Mouse (Mus musculus) testis, adult 2 months (tissue): Measurements from ENCODE around the gene Dlgap1. TPM values are rescaled to one million over a fixed set of nuclear protein-coding genes. Genes with fewer than 3 reads are reported as not detected.

Experiments used
- H3K27ac ChIP-seq: fragments of 200-500 bp; 2 replicates; pipeline ENCODE4 v1.5.1; 2012; ENCODE audit warnings: low read depth, low read length; ENCODE audit not compliant: control insufficient read depth, insufficient read depth
- H3K27me3 ChIP-seq: fragments of 200-500 bp; 2 replicates; pipeline ENCODE4 v1.6.1; 2012; ENCODE audit warnings: mild to moderate bottlenecking, low read length, moderate library complexity; ENCODE audit not compliant: control insufficient read depth, insufficient read depth
- H3K36me3 ChIP-seq: fragments of 200-500 bp; 2 replicates; pipeline ENCODE4 v1.6.1; 2012; ENCODE audit warnings: mild to moderate bottlenecking, low read length; ENCODE audit not compliant: control insufficient read depth, insufficient read depth
- H3K4me1 ChIP-seq: fragments of 200-500 bp; 2 replicates; pipeline ENCODE4 v1.6.1; 2012; ENCODE audit warnings: low read length; ENCODE audit not compliant: control insufficient read depth, insufficient read depth
- H3K4me3 ChIP-seq: fragments of 200-500 bp; 2 replicates; pipeline ENCODE4 v1.5.1; 2012; ENCODE audit warnings: low read depth, mild to moderate bottlenecking, low read length, moderate library complexity, mixed read lengths; ENCODE audit not compliant: control insufficient read depth
- CTCF ChIP-seq: fragments of 200-500 bp; IDR thresholded peaks from 2 replicates; pipeline ENCODE4 v1.5.1; 2012; ENCODE audit warnings: low read depth, mild to moderate bottlenecking, inconsistent platforms, low read length, moderate library complexity; ENCODE audit not compliant: control insufficient read depth, insufficient read depth, insufficient replicate concordance
- POLR2A ChIP-seq: fragments of 200-500 bp; IDR thresholded peaks from 2 replicates; pipeline ENCODE4 v1.6.1; 2012; ENCODE audit warnings: low read depth, mild to moderate bottlenecking, inconsistent platforms, low read length, moderate library complexity; ENCODE audit not compliant: control insufficient read depth
- polyA plus RNA-seq: library from polyadenylated mRNA; depleted of rRNA; stranded (reverse); fragments of >200 nt; gene quantifications from 2 replicates; pipeline ENCODE4 v1.2.3, GENCODE M21; 2012

The Dlgap1 gene
- polyA plus RNA-seq, 1 experiment, result 3.5 TPM

DNA sequence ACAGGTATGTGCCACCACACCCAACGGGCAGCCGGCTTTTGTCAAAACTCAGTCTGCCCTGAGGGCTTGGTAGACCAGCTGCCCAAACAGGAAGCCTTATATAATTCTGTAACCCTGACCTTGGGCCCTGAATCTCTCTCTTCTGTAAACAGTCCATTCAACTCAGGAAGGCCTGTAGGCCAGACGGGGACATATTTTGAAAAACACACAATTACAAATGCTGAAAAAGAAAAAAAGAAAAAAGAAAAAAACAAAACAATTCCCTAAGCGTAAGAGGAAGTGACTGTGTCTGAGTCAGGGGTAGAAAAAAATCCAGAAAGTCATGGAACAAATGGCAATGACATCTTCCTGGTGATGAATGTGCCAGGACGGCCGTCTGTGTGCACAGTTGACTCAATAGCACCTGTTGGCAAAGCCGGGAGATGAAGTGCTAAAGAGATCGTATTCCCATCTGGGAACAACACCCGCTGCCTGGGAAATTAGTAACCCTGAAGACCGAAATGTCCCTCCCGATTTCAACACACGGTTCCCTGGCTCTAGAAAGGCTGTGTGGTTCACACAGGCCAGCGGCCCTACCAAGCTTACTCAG, 784.7 kb downstream of the Dlgap1 start:
- Histone ChIP-seq H3K36me3 (no peaks in the 10 kb centered on the region), H3K27me3 (no peaks in the 10 kb centered on the region), H3K27ac (peak overlapping the region; percentile 62; the same call in 1 of the 2 replicates), H3K4me1 (peaks cover 10% of the 10 kb centered on the region), H3K4me3 (no peak overlapping the region)
- TF ChIP-seq CTCF (no peak), POLR2A (no peak)

DNA sequence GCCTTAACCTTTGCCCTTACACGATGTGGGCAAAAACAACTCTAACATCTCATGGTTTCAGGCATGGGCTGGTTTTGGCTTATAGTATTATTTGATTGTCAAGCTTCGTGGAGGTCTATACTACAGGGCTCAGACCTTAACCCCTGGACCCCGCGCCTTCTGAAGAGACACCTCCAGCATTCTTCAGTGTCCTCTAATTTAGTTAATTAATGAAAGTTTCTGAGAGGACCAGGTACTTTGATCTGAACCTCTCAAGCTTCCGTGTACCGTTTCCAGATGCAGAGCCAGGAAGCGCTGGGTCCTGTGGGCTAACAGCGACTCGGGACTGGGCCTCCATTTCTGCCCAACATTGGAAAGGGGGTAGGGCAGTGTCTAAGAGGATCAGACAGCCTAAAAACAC, 785.2 kb downstream of the Dlgap1 start:
- Histone ChIP-seq H3K4me1 (peaks cover 9% of the 10 kb centered on the region), H3K4me3 (no peak overlapping the region), H3K36me3 (no peaks in the 10 kb centered on the region), H3K27me3 (no peaks in the 10 kb centered on the region), H3K27ac (peak overlapping the region; percentile 62)
- TF ChIP-seq CTCF (no peak), POLR2A (no peak)

DNA sequence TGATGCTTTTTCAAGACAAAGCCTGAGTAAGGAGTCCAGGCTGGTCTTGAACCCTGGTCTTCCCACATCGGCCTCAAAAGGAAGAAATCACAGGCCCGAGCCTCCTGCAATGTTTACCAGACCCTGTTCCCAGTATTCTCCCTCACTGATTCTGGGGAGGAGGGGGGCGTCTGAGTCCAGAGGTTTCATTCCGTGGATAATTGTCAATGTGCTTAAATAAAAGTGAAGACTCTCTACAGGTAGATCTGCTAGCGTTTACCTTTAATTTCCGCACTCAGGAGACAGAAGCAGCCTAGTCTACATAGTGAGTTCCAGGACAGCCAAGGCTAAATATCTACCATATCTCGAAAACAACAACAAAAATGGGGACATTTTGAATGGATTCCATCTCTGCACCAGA, 785.8 kb downstream of the Dlgap1 start:
- no peak overlapping the region for H3K27ac ChIP-seq
- no peak overlapping the region for H3K4me3 ChIP-seq
- TF ChIP-seq CTCF (no peak), POLR2A (no peak)
- no peaks in the 10 kb centered on the region for H3K27me3 ChIP-seq
- H3K4me1 ChIP-seq, result peaks cover 9% of the 10 kb centered on the region
- H3K36me3 ChIP-seq, result no peaks in the 10 kb centered on the region

DNA sequence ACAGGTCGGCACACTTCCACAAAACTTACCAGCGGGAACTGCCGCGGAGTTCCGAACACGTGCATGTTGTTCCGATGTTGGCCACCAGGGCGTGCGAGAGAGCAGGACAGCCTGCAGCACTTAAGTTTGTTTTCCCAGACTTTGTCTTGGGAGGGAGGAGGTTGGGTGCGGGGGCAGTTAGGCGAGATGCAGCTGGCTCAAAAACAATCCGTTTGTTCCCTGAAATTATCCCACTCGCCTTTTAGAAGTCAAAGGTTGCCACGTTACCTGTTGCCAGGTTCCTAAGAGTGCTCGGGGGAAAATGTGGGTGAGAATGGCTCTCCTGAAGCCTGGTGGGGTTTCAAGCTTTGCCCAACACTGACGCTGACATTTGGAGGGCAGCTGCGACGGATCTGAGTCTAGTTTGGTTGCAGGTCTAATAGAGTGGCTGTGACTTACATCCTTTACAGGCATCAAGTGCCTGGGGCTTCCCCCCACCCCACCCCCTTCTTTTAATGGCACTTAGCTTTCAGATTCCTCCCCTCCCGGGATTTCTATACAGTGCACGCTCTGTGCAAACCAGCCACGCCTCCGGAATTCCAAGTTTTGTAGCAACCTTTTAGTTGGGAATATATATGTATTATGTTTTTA, 786.3 kb downstream of the Dlgap1 start:
- TF ChIP-seq CTCF, result peak; percentile 99
- peak; percentile 50; the same call in 1 of the 2 replicates for TF ChIP-seq POLR2A
- H3K4me1 ChIP-seq, result peaks cover 9% of the 10 kb centered on the region

DNA sequence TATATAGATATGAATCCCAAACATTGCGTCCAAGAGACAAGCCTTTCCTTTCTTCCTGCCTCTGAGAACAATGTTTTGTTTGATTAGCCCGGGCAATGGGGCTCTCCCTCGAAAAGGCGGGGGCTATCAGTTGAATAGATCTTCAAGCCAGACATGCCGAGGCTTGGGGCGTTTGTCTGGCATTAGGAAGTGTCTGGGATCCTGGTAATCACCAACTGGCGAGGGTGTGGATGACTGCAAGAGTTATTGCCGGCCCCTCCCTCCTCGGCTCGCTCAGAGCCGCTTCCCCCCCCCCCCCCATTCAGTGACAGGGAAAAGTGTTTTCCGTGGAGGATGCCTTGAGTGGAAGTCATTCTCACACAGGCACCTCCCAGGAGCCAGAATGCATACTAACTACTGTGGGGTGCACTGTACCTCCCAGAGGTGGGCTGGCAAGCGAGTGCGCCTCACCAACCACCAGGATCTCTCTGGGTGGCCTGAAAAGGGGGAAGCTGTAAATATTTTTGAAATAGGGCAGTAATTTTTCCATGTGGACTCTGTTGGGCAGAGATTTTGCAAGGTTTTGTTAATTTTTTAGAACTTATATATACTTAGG, 786.9 kb downstream of the Dlgap1 start:
- Histone ChIP-seq H3K27ac (no peak overlapping the region; the same call in 1 of the 2 replicates), H3K4me3 (no peak overlapping the region; the same call in 1 of the 2 replicates), H3K27me3 (no peaks in the 10 kb centered on the region), H3K4me1 (peaks cover 8% of the 10 kb centered on the region), H3K36me3 (no peaks in the 10 kb centered on the region)
- TF ChIP-seq CTCF (no peak), POLR2A (no peak)

More for the DNA sequence above, 786.3 kb downstream of the Dlgap1 start:
- H3K4me3 ChIP-seq, result peak overlapping the region; percentile 44
- no peaks in the 10 kb centered on the region for H3K36me3 ChIP-seq
- H3K27me3 ChIP-seq, result no peaks in the 10 kb centered on the region
- peak overlapping the region; percentile 75 for H3K27ac ChIP-seq

DNA sequence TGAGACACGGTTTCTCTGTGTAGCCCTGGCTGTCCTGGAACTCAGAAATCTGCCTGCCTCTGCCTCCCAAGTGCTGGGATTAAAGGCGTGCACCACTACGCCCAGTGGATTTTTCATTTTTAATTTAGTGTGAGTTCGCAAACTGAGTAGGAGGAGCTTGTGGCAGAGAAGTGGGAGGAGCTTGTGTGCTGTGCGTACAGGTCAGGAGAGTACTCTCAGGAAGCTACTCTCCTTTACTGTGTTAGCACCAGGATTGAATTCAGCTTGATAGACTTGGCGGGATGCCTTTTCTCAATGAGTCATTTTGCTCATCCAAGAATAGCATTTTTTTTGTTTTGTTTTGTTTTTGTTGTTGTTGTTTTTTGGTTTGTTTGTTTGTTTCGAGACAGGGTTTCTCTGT, 793.1 kb downstream of the Dlgap1 start:
- Histone ChIP-seq H3K27ac (no peak overlapping the region), H3K4me3 (peak overlapping the region; percentile 43; the same call in 1 of the 2 replicates), H3K36me3 (no peaks in the 10 kb centered on the region), H3K4me1 (no peaks in the 10 kb centered on the region), H3K27me3 (no peaks in the 10 kb centered on the region; the same call in 1 of the 2 replicates)
- no peak for TF ChIP-seq CTCF
- no peak for TF ChIP-seq POLR2A

DNA sequence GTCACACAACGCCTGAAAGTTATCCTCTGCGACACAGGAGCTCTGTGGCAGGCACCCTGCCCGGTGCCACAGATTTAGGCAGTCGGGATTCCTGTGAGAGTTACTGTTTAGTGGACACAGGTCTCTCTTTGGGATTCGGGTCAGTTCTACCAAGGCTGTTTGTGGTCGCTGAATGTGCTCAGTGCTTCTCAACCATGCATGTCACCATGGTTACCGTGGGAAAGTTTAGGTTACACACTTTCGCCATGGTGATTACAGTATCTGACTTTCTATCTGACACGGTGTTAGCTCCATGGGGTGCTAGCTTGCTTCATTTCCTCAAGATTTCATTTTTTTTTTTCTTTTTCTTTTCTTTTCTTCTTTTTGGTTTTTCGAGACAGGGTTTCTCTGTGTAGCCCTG, 793.8 kb downstream of the Dlgap1 start:
- Histone ChIP-seq H3K36me3 (no peaks in the 10 kb centered on the region), H3K27me3 (no peaks in the 10 kb centered on the region; the same call in 1 of the 2 replicates), H3K4me1 (no peaks in the 10 kb centered on the region), H3K27ac (no peak overlapping the region), H3K4me3 (peak overlapping the region; percentile 33)
- TF ChIP-seq CTCF, result no peak
- TF ChIP-seq POLR2A, result no peak
